Mouse (Mus musculus) small intestine, adult 2 months (tissue): Measurements from ENCODE around the gene Plbd2. TPM values are rescaled to one million over a fixed set of nuclear protein-coding genes. Genes with fewer than 3 reads are reported as not detected.

Experiments used
- H3K27ac ChIP-seq: fragments of 200-500 bp; 2 replicates; pipeline ENCODE4 v1.5.1; 2012; ENCODE audit warnings: low read depth, low read length, control low read depth, inconsistent platforms; ENCODE audit not compliant: insufficient read depth
- H3K27me3 ChIP-seq: fragments of 200-500 bp; 2 replicates; pipeline ENCODE4 v1.6.1; 2012; ENCODE audit warnings: mild to moderate bottlenecking, moderate library complexity, low read length, inconsistent platforms; ENCODE audit not compliant: control insufficient read depth, insufficient read depth
- H3K36me3 ChIP-seq: fragments of 200-500 bp; 2 replicates; pipeline ENCODE4 v1.6.1; 2012; ENCODE audit warnings: mild to moderate bottlenecking, low read length, control low read depth, inconsistent platforms; ENCODE audit not compliant: control insufficient read depth, insufficient read depth
- H3K4me1 ChIP-seq: fragments of 200-500 bp; 2 replicates; pipeline ENCODE4 v1.6.1; 2012; ENCODE audit warnings: low read length, inconsistent platforms, mixed read lengths; ENCODE audit not compliant: control insufficient read depth, insufficient read depth, insufficient read length
- H3K4me3 ChIP-seq: fragments of 200-500 bp; 2 replicates; pipeline ENCODE4 v1.5.1; 2012; ENCODE audit warnings: low read depth, mild to moderate bottlenecking, control low read depth, inconsistent platforms, low read length, moderate library complexity
- CTCF ChIP-seq: fragments of 200-500 bp; IDR thresholded peaks from 2 replicates; pipeline ENCODE4 v1.5.1; 2012; ENCODE audit warnings: low read depth, mild to moderate bottlenecking, control low read depth, inconsistent platforms, low read length, moderate library complexity, mixed read lengths; ENCODE audit not compliant: insufficient replicate concordance, insufficient read length; ENCODE audit errors: extremely low read depth
- POLR2A ChIP-seq: fragments of 200-500 bp; IDR thresholded peaks from 2 replicates; pipeline ENCODE4 v1.6.1; 2012; ENCODE audit warnings: low read depth, mild to moderate bottlenecking, control low read depth, inconsistent platforms, low read length, moderate library complexity
- WGBS: fragments of 180-500 bp; shearing (Covaris S2); methylation state at CpG from one replicate; pipeline ENCODE4 v1.1.7; 2018; 5-methylcytosine and 5-hydroxymethylcytosine counted together
- polyA plus RNA-seq: library from polyadenylated mRNA; depleted of rRNA; stranded (reverse); fragments of >200 nt; gene quantifications from 2 replicates; pipeline ENCODE4 v1.2.3, GENCODE M21; 2012; rRNA removed

The Plbd2 gene
- polyA plus RNA-seq, 1 experiment = 24.3 TPM

DNA sequence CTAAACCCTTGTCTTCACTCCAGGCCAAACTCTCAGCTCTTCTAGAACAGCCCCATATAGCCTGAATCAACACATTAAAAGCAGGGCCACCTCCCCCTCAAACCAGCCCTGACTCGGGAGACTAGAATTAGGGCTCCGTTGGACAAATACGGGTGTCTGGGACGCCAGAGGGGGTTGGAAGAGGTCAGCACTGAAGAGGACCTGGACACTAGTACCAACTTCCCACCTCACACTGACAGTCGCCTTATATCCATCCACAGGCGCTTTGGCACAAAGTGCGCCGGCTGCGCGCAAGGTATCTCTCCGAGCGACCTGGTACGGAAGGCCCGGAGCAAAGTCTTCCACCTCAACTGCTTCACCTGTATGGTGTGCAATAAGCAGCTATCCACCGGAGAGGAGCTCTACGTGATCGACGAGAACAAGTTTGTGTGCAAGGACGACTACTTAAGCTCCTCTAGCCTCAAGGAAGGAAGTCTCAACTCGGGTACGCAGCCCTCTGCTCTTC, 69.1 kb downstream of the Plbd2 start:
- no peaks in the 10 kb centered on the region for H3K36me3 ChIP-seq
- TF ChIP-seq POLR2A (no peak), CTCF (no peak)
- H3K27ac ChIP-seq = no peak overlapping the region
- 2% methylated on average over 21 of the region's 21 CpGs for WGBS
- H3K4me1 ChIP-seq = peaks cover 4% of the 10 kb centered on the region
- H3K27me3 ChIP-seq = peaks cover 94% of the 10 kb centered on the region
- no peak overlapping the region for H3K4me3 ChIP-seq

Other genes with a start within 250 kb of the Plbd2 start
- gene Lhx5, start 71.9 kb downstream of the Plbd2 start, polyA plus RNA-seq = 0.38 TPM in 2 replicates
- gene Sdsl, start 30.8 kb downstream of the Plbd2 start, polyA plus RNA-seq = 27.3 and 46.4 TPM in 2 replicates
- gene Sds, start 27.1 kb downstream of the Plbd2 start, polyA plus RNA-seq = not detected in 2 replicates
- 8.0 and 12.1 TPM in 2 replicates for gene Slc8b1, start 7.5 kb upstream of the Plbd2 start, polyA plus RNA-seq
- gene Tpcn1, start 85.0 kb upstream of the Plbd2 start, polyA plus RNA-seq = 48.5 and 115 TPM in 2 replicates
- 0.15 and 0.25 TPM in 2 replicates for gene Iqcd, start 85.4 kb upstream of the Plbd2 start, polyA plus RNA-seq
- 6.9 and 12.1 TPM in 2 replicates for gene Rita1, start 109.0 kb upstream of the Plbd2 start, polyA plus RNA-seq
- gene Ddx54, start 109.1 kb upstream of the Plbd2 start, polyA plus RNA-seq = 23.1 and 44.6 TPM in 2 replicates
- not detected in 2 replicates for gene Cfap73, start 130.6 kb upstream of the Plbd2 start, polyA plus RNA-seq
- 1.7 and 2.6 TPM in 2 replicates for gene Rasal1, start 145.2 kb upstream of the Plbd2 start, polyA plus RNA-seq
- 18.1 and 31.1 TPM in 2 replicates for gene Dtx1, start 208.3 kb upstream of the Plbd2 start, polyA plus RNA-seq
- 2.9 and 7.4 TPM in 2 replicates for gene Oas2, start 246.2 kb upstream of the Plbd2 start, polyA plus RNA-seq